ENCODE assay signal across 22 mouse cellular contexts in genomic region chr19:10702125-10702524, GRCm38 (mm10). TPM values are rescaled to one million over a fixed set of nuclear protein-coding genes. Genes with fewer than 3 reads are reported as not detected.
A peak's percentile ranks its signal among the peaks of the same experiment; 100 is the strongest.
DNase-seq lines count a peak whose midpoint lies in the region; ATAC-seq and TF ChIP-seq lines count a peak whose summit lies in the region.
"Had no signal": no experiment of that assay in that cellular context is flagged by ENCODE, and none has a peak within 500 bp of the region (broad histone marks: within the 10 kb centered on the region; RNA-seq: fewer than 3 reads in every experiment).

No protein-coding gene starts in this region.

- H3ac ChIP-seq in myocyte (ENCODE audit: control insufficient read depth, insufficient read length): no peak overlapping the region

- H3K4me1 ChIP-seq in megakaryocyte, embryonic 14.5 days: peaks cover 100% of the 10 kb centered on the region
- H3K4me1 ChIP-seq in thymus, adult 2 months (replicated peaks; ENCODE audit: control insufficient read depth, insufficient read depth, low read length): peaks cover 35% of the 10 kb centered on the region

- no peak for ATAC-seq in megakaryocyte, adult 5-6 weeks (ENCODE audit: poor library complexity, severe bottlenecking)
- ATAC-seq: forebrain, embryonic 13.5 days; forebrain, postnatal 0 days; hindbrain, postnatal 0 days had no signal

- peaks cover 70% of the 10 kb centered on the region for H3K36me3 ChIP-seq in megakaryocyte, embryonic 14.5 days (replicated peaks; ENCODE audit: low read length)
- H3K36me3 ChIP-seq in myocyte (ENCODE audit: control insufficient read depth, insufficient read depth): no peaks in the 10 kb centered on the region
- no peaks in the 10 kb centered on the region for H3K36me3 ChIP-seq in thymus, adult 2 months (ENCODE audit: control insufficient read depth, insufficient read depth, low read length)

- peak overlapping the region; percentile 43 for H3K4me2 ChIP-seq in myocyte (ENCODE audit: low read depth)
- H3K4me2 ChIP-seq: forebrain, embryonic 13.5 days; heart, embryonic 15.5 days; hindbrain, embryonic 13.5 days had no signal

- no peak for DNase-seq in gastrocnemius, adult 2 months
- no peak for DNase-seq in gastrocnemius, adult 18-20 months (ENCODE audit: low spot score)
- DNase-seq in thymus, adult 2 months: no peak
- DNase-seq: adrenal gland, adult 8-10 months; adrenal gland, postnatal 36 days; cerebellum, postnatal 14 days; forebrain, postnatal 0 days; heart, adult 11 months; heart, postnatal 14 days had no signal

- no peaks in the 10 kb centered on the region for H3K9me3 ChIP-seq in megakaryocyte, embryonic 14.5 days
- H3K9me3 ChIP-seq: forebrain, embryonic 13.5 days; G1E; heart, embryonic 15.5 days; hindbrain, embryonic 13.5 days had no signal

- intact Hi-C loops in gastrocnemius, adult 2 months (cut with DNase I): no loop called here

- peaks cover 73% of the 10 kb centered on the region for H3K79me2 ChIP-seq in myocyte (ENCODE audit: control insufficient read depth, insufficient read depth)

- H3K27me3 ChIP-seq in megakaryocyte, embryonic 14.5 days (replicated peaks): no peaks in the 10 kb centered on the region
- H3K27me3 ChIP-seq in myocyte (ENCODE audit: control insufficient read depth, insufficient read depth, insufficient read length): no peaks in the 10 kb centered on the region
- no peaks in the 10 kb centered on the region for H3K27me3 ChIP-seq in thymus, adult 2 months (ENCODE audit: control insufficient read depth, insufficient read depth, low read length)
- H3K27me3 ChIP-seq: forebrain, embryonic 13.5 days; heart, embryonic 15.5 days; hindbrain, embryonic 13.5 days had no signal

- H3K4me3 ChIP-seq in gastrocnemius, adult 2 months: no peak overlapping the region
- peak overlapping the region; percentile 48 for H3K4me3 ChIP-seq in megakaryocyte, embryonic 14.5 days (replicated peaks)
- no peak overlapping the region for H3K4me3 ChIP-seq in myocyte
- H3K4me3 ChIP-seq in thymus, adult 2 months (ENCODE audit: control insufficient read depth, insufficient read depth, low read length): no peak overlapping the region
- H3K4me3 ChIP-seq: forebrain, embryonic 13.5 days; heart, embryonic 15.5 days; hindbrain, embryonic 13.5 days had no signal

- WGBS in thymus, adult 2 months: 82% methylated on average over 8 of the region's 8 CpGs

- TF ChIP-seq CTCF in gastrocnemius, adult 2 months (IDR thresholded peaks at IDR 0.05): no peak
- TF ChIP-seq CTCF in thymus, adult 2 months (IDR thresholded peaks at IDR 0.05; ENCODE audit: borderline replicate concordance, control insufficient read depth, extremely low read depth, insufficient read depth, low read length, poor library complexity): no peak

- no peak for TF ChIP-seq POLR2A in myocyte (IDR thresholded peaks at IDR 0.05; ENCODE audit: insufficient read length, low read depth)
- TF ChIP-seq POLR2A in thymus, adult 2 months (IDR thresholded peaks at IDR 0.05; ENCODE audit: control insufficient read depth, extremely low read depth, insufficient read depth, low read length, poor library complexity): no peak

- H3K27ac ChIP-seq in gastrocnemius, adult 2 months: peak overlapping the region; percentile 78
- no peak overlapping the region for H3K27ac ChIP-seq in thymus, adult 2 months (ENCODE audit: control insufficient read depth, insufficient read depth, low read length)
- H3K27ac ChIP-seq: forebrain, embryonic 13.5 days; heart, embryonic 15.5 days; hindbrain, embryonic 13.5 days; hindbrain, postnatal 0 days had no signal

TF ChIP-seq in myocyte, 11 proteins besides CTCF, POLR2A, EP300 and RAD21:
- TF ChIP-seq POLR2AphosphoS2 (IDR thresholded peaks at IDR 0.05; ENCODE audit: insufficient read length, low read depth) (no peak), MYOD1 (IDR thresholded peaks at IDR 0.05; ENCODE audit: control insufficient read depth in 1 of 3, insufficient read length in 2 of 3, low read depth in 2 of 3) (no peak), USF1 (IDR thresholded peaks at IDR 0.05; ENCODE audit: low read depth) (no peak), MYOG (IDR thresholded peaks at IDR 0.05; ENCODE audit: control insufficient read depth in 1 of 3, insufficient read depth in 1 of 3, insufficient read length in 2 of 3, low read depth in 2 of 3) (no peak), TCF3 (IDR thresholded peaks at IDR 0.05; ENCODE audit: insufficient read length, low read depth) (no peak), TCF12 (IDR thresholded peaks at IDR 0.05; ENCODE audit: insufficient read depth, poor library complexity, severe bottlenecking) (no peak), E2F4 (IDR thresholded peaks at IDR 0.05; ENCODE audit: insufficient read depth) (no peak), SRF (IDR thresholded peaks at IDR 0.05; ENCODE audit: control insufficient read depth, insufficient read length, low read depth) (no peak), MAX (IDR thresholded peaks at IDR 0.05; ENCODE audit: low read depth) (no peak), CEBPB (IDR thresholded peaks at IDR 0.05; ENCODE audit: insufficient read depth, poor library complexity, severe bottlenecking) (no peak), REST (IDR thresholded peaks at IDR 0.05; ENCODE audit: insufficient read depth, insufficient read length) (no peak)

RNA-seq across cellular contexts. Expression of gene Vps37c, which starts 13.6 kb away (rescaled TPM):
- 10 to 100 TPM; 20.7 to 26.3 TPM for total RNA-seq in gastrocnemius, adult 2 months (2021)
- 10 to 100 TPM; 21.3 to 28.5 TPM for total RNA-seq in gastrocnemius, adult 18-20 months (2021)
- 60.2 and 90.5 TPM in 2 replicates for polyA plus RNA-seq in megakaryocyte, embryonic 14.5 days (2012; ENCODE audit: insufficient read depth, low replicate concordance)
- total RNA-seq in megakaryocyte, adult 5-6 weeks (2015): 21.9 and 22.5 TPM in 2 replicates
- 15.2 and 17.8 TPM in 2 replicates for total RNA-seq in megakaryocyte, adult 5-6 weeks (2017)
- 30.2 TPM for polyA plus RNA-seq in myocyte (2012; fragmentation: generic; extraction: Trizol)
- 38.2 and 40.4 TPM in 2 replicates for polyA plus RNA-seq in thymus, adult 2 months (2012; rRNA removed)

RNA-seq across cellular contexts. Expression of gene Pga5, which starts 24.3 kb away (rescaled TPM):
- total RNA-seq in gastrocnemius, adult 2 months (2021): not detected
- total RNA-seq in gastrocnemius, adult 18-20 months (2021): not detected
- polyA plus RNA-seq in megakaryocyte, embryonic 14.5 days (2012; ENCODE audit: insufficient read depth, low replicate concordance): not detected in 2 replicates
- total RNA-seq in megakaryocyte, adult 5-6 weeks (2015): not detected in 2 replicates
- total RNA-seq in megakaryocyte, adult 5-6 weeks (2017): 0.20 TPM in 1 of 2 replicates, not detected in the other
- 0.04 TPM for polyA plus RNA-seq in myocyte (2012; fragmentation: generic; extraction: Trizol)
- 0.46 and 0.59 TPM in 2 replicates for polyA plus RNA-seq in thymus, adult 2 months (2012; rRNA removed)
- total RNA-seq: adrenal gland, adult 8-10 months; adrenal gland, postnatal 36 days; forebrain, postnatal 0 days; gastrocnemius, adult 8-10 months; gastrocnemius, postnatal 36 days; heart, postnatal 14 days; hematopoietic stem cell, adult 5-6 weeks; hindbrain, postnatal 0 days had no signal
- polyA plus RNA-seq: cortical plate, adult 2 months; embryonic facial prominence, embryonic 14.5 days; forebrain, embryonic 13.5 days; forebrain, postnatal 0 days; heart, embryonic 15.5 days; hindbrain, embryonic 13.5 days; hindbrain, postnatal 0 days had no signal

RNA-seq across cellular contexts. Expression of gene Cd5, which starts 36.7 kb away (rescaled TPM):
- not detected for total RNA-seq in gastrocnemius, adult 2 months (2021)
- total RNA-seq in gastrocnemius, adult 18-20 months (2021): not detected
- polyA plus RNA-seq in megakaryocyte, embryonic 14.5 days (2012; ENCODE audit: insufficient read depth, low replicate concordance): not detected in 2 replicates
- 0.78 and 1.5 TPM in 2 replicates for total RNA-seq in megakaryocyte, adult 5-6 weeks (2015)
- total RNA-seq in megakaryocyte, adult 5-6 weeks (2017): 0.57 and 0.59 TPM in 2 replicates
- not detected for polyA plus RNA-seq in myocyte (2012; fragmentation: generic; extraction: Trizol)
- 250 and 282 TPM in 2 replicates for polyA plus RNA-seq in thymus, adult 2 months (2012; rRNA removed)
- polyA plus RNA-seq: forebrain, embryonic 13.5 days; G1E had no signal
